Mouse (Mus musculus): ENCODE results near the gene Dlec1. TPM values are rescaled to one million over a fixed set of nuclear protein-coding genes. Genes with fewer than 3 reads are reported as not detected.

Dlec1 gene
- polyA plus RNA-seq, 1 experiment from 2014 or later, result 1.8 TPM

DNA sequence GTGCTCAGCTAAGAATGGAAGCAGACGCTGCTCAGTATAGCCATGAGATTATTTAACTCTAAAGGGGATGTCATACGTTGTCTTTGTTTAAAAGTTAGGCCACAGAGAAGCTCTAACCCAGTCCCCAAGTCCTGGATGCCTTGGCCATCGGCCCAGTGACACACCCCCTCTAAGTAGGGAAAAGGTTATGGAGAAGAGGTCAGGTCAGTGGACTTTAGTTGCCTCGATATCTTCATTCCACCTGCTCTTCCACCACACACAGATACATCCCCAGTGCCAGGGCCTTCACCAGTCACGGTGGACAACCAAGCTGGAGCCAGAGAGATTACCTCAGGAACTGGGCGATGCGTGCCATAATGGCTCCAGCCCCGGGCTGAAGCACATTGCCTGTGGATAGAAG, 53.1 kb downstream of the Dlec1 start:
- Histone ChIP-seq H3K27me3 (ENCODE audit: insufficient read depth, poor library complexity, severe bottlenecking) (peaks cover 32% of the 10 kb centered on the region), H3K4me1 (replicated peaks) (peaks cover 11% of the 10 kb centered on the region; the same call in 1 of the 2 replicates), H3K36me3 (no peaks in the 10 kb centered on the region), H3K27ac (no peak overlapping the region), H3K4me3 (no peak overlapping the region), H3K9me3 (no peaks in the 10 kb centered on the region)
- 84% methylated on average over 8 of the region's 8 CpGs for WGBS
- DNase-seq (ENCODE audit: low spot score), result no peak

DNA sequence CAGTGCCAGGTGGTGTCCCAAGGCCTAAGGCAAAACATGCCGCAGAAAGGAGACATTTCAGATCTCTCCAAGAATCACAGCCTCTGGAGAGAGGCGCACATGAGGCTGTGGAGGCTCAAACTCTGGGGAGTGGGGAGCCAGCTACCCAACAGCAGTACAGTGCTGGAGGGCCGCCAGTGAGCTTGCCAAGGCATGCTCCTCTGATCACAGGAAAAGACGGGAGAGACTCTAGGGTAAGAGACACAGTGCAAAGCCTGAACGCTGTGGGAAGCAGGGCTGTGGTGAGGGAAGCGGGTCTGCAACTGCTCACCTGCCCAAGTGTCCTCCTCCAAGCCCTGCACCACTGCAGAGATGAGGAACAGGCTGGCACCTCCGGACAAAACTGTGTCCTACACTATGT, 53.5 kb downstream of the Dlec1 start:
- Histone ChIP-seq H3K4me3 (peak overlapping the region; percentile 62), H3K27me3 (ENCODE audit: insufficient read depth, poor library complexity, severe bottlenecking) (peaks cover 32% of the 10 kb centered on the region), H3K36me3 (no peaks in the 10 kb centered on the region), H3K27ac (no peak overlapping the region), H3K4me1 (replicated peaks) (peaks cover 9% of the 10 kb centered on the region; the same call in 1 of the 2 replicates), H3K9me3 (no peaks in the 10 kb centered on the region)
- WGBS, result 58% methylated on average over 7 of the region's 7 CpGs
- no peak for DNase-seq (ENCODE audit: low spot score)

DNA sequence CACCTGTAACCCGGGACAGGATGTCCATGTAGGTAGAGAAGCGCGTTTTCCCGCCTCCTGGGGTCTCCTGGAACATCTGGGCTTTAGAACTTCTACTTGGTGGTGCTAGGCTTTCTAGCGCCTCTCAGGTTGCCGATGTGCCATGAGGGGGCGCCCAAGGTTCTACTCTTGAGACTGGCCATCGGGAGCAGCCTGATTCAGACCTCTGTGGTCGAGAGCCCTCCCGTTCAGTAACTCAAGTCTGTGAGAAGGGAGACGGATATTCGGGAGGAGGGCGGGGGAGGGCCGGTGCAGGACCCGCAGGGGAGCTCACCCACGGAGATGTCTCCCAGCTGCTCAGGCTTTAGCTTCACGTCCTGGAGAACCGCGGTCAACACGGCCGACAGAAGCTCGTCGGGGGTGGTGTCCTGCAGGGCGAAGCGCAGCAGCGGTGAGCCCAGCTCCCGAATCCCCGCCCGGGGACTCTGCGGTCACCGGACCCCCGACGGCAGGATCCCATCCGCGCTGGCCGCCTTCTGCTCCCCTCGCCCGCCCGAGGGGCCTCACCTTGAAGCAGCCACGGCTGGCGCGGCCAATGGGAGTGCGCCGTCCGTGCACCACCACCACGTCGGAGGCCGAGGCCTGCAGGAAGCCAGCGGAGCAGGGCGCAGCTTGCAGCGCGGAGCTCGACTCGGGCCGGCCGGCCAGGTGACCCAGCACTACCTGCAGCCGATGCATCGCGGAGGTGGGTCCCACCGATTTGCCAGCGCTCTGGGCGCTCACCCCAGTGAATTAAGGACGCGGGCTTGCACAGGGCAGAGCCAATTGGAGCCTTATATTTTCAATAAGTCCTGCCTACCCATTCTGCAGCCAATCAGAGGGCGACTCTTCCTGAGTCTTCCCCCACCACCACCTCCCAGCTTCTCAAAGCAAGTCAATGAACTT, 54.3 kb downstream of the Dlec1 start, which contains the start of gene Acaa1b:
Gene Acaa1b (minus strand): TSS at position 816 of the 924 bp plus-strand sequence.
- H3K27ac ChIP-seq, result peak within 1 kb of the TSS; percentile 62
- peak within 1 kb of the TSS; percentile 62 for H3K4me3 ChIP-seq
- DNase-seq (ENCODE audit: low spot score), result peak; percentile 84
- H3K4me1 ChIP-seq (replicated peaks), result peaks cover 9% of the 10 kb centered on the region; the same call in 1 of the 2 replicates
- no peaks in the 10 kb centered on the region for H3K9me3 ChIP-seq
- H3K27me3 ChIP-seq (ENCODE audit: insufficient read depth, poor library complexity, severe bottlenecking), result peaks cover 32% of the 10 kb centered on the region
- 1% methylated on average over 65 of the region's 65 CpGs for WGBS
- H3K36me3 ChIP-seq, result no peaks in the 10 kb centered on the region

DNA sequence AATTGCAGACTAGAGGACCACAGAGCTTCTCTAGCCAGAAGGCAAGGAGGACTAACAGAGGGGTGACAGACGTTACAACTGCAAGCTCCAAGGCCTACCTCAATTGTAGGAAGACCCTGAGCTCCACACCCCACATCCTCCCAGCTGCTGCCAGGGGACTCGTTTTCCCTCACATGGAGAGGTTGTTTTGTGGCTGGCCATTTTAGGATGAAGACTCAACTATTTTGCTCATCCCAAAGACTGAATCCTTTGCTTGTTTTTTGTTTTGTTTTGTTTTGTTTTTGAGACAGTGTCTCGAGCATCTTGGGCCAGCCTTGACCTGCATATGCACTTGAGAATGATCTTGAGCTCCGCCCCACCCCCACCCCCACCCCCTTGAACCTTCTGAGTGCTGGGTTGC, 56.6 kb downstream of the Dlec1 start, which contains the start of gene Gm47289:
Gene Gm47289 (plus strand): TSS at position 301 of the 400 bp plus-strand sequence.
- Histone ChIP-seq H3K4me3 (no peak within 1 kb of the TSS), H3K27ac (no peak within 1 kb of the TSS), H3K36me3 (no peaks in the 10 kb centered on the region), H3K27me3 (ENCODE audit: insufficient read depth, poor library complexity, severe bottlenecking) (peaks cover 32% of the 10 kb centered on the region), H3K4me1 (replicated peaks) (peaks cover 9% of the 10 kb centered on the region; the same call in 1 of the 2 replicates), H3K9me3 (no peaks in the 10 kb centered on the region)
- DNase-seq (ENCODE audit: low spot score), result no peak
- 62% methylated on average over 4 of the region's 4 CpGs for WGBS

DNA sequence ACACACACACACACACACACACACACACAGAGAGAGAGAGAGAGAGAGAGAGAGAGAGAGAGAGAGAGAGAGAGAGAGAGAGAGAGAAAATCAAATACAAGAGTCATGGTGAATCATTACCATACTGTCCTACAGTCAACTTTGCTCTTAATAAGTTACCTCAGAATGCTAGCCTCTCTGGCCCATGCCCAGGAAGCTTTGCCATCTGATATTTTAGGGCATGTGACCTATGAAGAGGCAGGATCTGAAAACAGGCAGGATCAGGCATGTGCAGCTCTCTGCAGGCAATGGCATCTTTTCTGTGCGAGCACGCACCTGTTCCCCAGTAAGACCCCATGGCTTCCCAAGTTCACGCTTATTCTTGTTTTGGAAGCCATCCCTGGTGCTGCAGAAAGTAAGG, 58.4 kb downstream of the Dlec1 start:
- Histone ChIP-seq H3K9me3 (no peaks in the 10 kb centered on the region), H3K27me3 (ENCODE audit: insufficient read depth, poor library complexity, severe bottlenecking) (peaks cover 22% of the 10 kb centered on the region), H3K4me1 (replicated peaks) (peaks cover 9% of the 10 kb centered on the region; the same call in 1 of the 2 replicates), H3K36me3 (no peaks in the 10 kb centered on the region), H3K27ac (no peak overlapping the region), H3K4me3 (no peak overlapping the region)
- 90% methylated on average over 3 of the region's 3 CpGs for WGBS
- DNase-seq (ENCODE audit: low spot score), result no peak

DNA sequence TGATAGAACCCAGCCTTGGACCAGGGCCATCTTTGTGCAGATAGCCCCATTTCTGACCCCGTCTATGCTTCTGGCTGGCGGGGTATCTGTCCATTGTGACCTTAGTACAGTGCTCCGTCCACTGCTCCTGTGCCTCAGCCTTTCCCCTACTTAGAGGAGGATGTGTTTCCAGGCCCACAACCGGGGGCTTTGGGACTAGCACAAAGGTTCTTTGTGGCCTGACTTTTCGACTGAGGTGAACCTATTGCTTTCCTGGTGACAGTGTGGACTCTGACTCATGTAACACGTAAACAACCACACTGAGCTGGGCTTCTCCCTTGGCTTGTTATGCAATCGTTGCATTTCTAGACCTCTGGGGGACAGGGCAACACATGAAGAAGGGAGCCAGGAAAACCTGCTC, 62.5 kb downstream of the Dlec1 start:
- Histone ChIP-seq H3K27ac (no peak overlapping the region), H3K4me1 (replicated peaks) (no peaks in the 10 kb centered on the region), H3K36me3 (no peaks in the 10 kb centered on the region), H3K4me3 (no peak overlapping the region), H3K27me3 (ENCODE audit: insufficient read depth, poor library complexity, severe bottlenecking) (no peaks in the 10 kb centered on the region), H3K9me3 (no peaks in the 10 kb centered on the region)
- WGBS, result 86% methylated on average over 7 of the region's 7 CpGs
- DNase-seq (ENCODE audit: low spot score), result no peak

DNA sequence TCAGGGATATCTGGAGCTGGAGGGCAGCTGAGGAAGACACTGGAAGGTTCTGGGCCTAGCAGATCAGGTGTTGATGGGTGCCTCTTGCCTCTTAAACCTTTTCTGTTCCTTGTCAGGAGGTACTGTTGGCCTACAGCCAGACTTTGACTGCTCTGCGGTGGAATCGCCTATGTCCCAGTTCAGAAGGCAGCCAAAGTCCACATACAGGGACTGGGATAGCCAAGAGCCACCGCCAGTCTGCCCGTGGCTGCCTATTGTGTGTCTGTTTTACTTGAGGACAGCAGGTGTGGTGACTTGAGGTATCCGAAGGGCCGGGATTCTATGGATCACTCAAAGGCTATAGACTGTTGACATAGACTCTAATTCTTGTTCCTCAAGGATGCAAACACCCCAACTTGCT, 63.3 kb downstream of the Dlec1 start:
- no peaks in the 10 kb centered on the region for H3K36me3 ChIP-seq
- WGBS, result 91% methylated on average over 6 of the region's 6 CpGs

DNA sequence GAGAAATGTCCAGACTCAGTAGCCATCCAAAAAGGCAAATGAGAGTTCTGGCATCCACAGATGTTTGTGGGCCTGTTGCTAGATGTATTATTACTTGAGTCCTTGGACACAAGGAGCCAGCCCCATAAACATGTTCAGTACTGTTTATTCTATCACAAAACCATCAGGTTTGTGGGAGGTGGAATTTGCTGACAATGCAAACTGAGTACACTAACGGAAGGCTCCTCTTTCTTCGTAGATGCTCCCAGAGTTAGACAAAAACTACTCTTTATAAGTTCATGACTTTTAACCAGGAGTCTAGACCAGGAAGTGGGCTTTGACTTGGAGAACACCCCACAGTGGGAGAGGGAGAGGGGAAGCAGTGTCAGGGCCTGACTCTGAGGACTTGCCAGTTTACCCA, 65.3 kb downstream of the Dlec1 start:
- Histone ChIP-seq H3K36me3 (no peaks in the 10 kb centered on the region), H3K9me3 (no peaks in the 10 kb centered on the region), H3K27ac (no peak overlapping the region), H3K4me3 (no peak overlapping the region), H3K27me3 (ENCODE audit: insufficient read depth, poor library complexity, severe bottlenecking) (no peaks in the 10 kb centered on the region), H3K4me1 (replicated peaks) (no peaks in the 10 kb centered on the region)
- no peak for DNase-seq (ENCODE audit: low spot score)
- 96% methylated on average over 2 of the region's 2 CpGs for whole genome bisulfite sequencing

More for the DNA sequence above, 63.3 kb downstream of the Dlec1 start:
- H3K4me3 ChIP-seq, result no peak overlapping the region
- no peaks in the 10 kb centered on the region for H3K9me3 ChIP-seq
- H3K27me3 ChIP-seq (ENCODE audit: insufficient read depth, poor library complexity, severe bottlenecking), result no peaks in the 10 kb centered on the region
- no peak overlapping the region for H3K27ac ChIP-seq
- no peak for DNase-seq (ENCODE audit: low spot score)
- no peaks in the 10 kb centered on the region for H3K4me1 ChIP-seq (replicated peaks)

DNA sequence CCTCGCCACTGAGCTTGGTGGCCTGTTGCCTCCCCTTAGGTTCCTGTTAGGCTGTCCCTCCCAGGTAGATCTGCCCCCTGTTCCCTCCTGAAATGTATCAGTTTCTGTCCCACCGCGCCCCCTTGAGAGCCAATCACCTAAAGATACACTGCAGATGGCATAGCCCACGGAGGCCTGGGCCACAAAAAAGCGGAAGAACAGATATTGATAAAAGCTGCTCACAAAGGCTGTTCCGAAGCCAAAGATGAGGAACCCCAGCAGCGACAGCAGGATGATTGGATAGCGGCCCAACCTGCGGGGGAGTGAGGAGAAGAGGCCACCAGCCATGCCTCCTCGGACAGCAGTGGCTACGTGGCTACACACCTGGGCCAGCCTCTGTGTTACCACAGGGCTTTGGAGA, 77.0 kb downstream of the Dlec1 start:
- Histone ChIP-seq H3K4me1 (replicated peaks) (peaks cover 6% of the 10 kb centered on the region; the same call in 1 of the 2 replicates), H3K36me3 (no peaks in the 10 kb centered on the region), H3K9me3 (no peaks in the 10 kb centered on the region), H3K4me3 (no peak overlapping the region), H3K27ac (no peak overlapping the region), H3K27me3 (ENCODE audit: insufficient read depth, poor library complexity, severe bottlenecking) (no peaks in the 10 kb centered on the region)
- 90% methylated on average over 11 of the region's 11 CpGs for WGBS
- no peak for DNase-seq (ENCODE audit: low spot score)

DNA sequence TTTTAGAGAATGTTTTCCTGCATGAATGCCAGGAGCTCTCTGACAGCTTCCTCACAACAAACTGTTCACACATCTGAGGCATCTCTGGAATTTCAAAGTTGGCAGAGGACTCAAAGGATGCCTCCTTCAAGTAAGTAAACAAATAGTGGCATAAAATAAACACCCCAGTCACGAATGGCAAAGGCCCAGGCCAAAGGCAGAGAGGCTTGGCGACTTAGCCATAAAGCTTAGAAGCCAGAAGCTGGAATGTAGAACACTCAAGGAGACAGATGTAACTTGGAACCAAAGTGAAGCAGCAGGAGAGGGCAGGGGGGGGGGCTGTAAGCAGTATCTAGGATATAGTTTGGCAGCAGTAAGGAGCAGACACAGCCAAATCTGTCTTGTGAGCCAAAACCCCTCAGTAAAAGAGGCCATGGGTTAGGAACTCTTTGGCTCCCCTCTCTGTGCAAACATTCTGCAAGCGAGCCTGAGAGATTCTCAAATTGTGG, 79.0 kb downstream of the Dlec1 start:
- H3K36me3 ChIP-seq, result no peaks in the 10 kb centered on the region
- WGBS, result 57% methylated on average over 3 of the region's 3 CpGs

DNA sequence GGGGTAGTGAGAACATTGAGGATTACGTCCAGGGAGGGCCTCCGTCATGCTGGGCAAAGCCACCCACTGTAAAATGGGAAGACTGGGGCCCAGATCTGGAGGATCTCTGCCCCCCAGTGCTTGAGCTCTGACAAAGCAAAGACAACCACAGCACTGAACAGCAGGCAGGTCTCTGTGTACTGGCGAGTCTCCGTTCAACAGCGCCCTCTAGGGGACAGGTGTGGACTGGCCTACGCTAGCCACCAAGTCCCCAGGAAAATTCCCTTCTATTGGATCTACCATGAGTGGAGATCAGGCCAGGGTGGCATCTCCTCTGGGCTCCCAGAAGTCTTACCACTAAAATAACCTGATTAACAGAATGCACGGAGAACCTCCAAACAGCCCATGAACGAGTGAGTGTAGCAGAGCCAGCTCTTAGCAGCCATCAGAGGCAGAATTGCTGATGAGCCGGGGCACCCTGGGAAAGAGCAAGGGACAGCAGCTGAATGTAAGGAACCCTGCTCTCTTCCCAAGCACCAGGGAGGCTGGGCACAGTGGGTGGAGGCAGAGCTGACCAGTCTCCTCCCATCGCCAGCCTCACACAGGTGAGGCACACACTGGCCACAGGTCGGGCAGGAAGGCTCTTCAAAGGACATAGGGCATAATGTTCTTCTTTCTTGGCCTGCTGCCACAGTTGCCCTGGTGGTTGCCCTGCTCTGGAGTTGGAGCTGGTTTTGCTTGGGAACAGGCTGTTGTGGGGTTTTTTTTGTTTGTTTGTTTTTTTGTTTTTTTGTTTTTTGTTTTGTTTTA, 90.1 kb downstream of the Dlec1 start:
- Histone ChIP-seq H3K27me3 (ENCODE audit: insufficient read depth, poor library complexity, severe bottlenecking) (no peaks in the 10 kb centered on the region), H3K4me1 (replicated peaks) (no peaks in the 10 kb centered on the region), H3K36me3 (no peaks in the 10 kb centered on the region), H3K9me3 (no peaks in the 10 kb centered on the region), H3K27ac (no peak overlapping the region), H3K4me3 (no peak overlapping the region)
- peak; percentile 35 for DNase-seq (ENCODE audit: low spot score)
- 39% methylated on average over 11 of the region's 11 CpGs for WGBS

More for the DNA sequence above, 79.0 kb downstream of the Dlec1 start:
- H3K4me3 ChIP-seq, result no peak overlapping the region
- H3K9me3 ChIP-seq, result no peaks in the 10 kb centered on the region
- H3K27ac ChIP-seq, result no peak overlapping the region
- peaks cover 6% of the 10 kb centered on the region; the same call in 1 of the 2 replicates for H3K4me1 ChIP-seq (replicated peaks)
- no peaks in the 10 kb centered on the region for H3K27me3 ChIP-seq (ENCODE audit: insufficient read depth, poor library complexity, severe bottlenecking)
- no peak for DNase-seq (ENCODE audit: low spot score)
